Mouse (Mus musculus) CD4-positive, CD25-positive, alpha-beta regulatory T cell (primary cell): ENCODE data around the gene Tspan9. TPM values are rescaled to one million over a fixed set of nuclear protein-coding genes. Genes with fewer than 3 reads are reported as not detected.

ENCODE experiments used
- polyA plus RNA-seq: library from polyadenylated mRNA; unstranded; fragments of 100-300 nt; shearing (Covaris generic); gene quantifications from one replicate; pipeline ENCODE4 v1.2.1, GENCODE M21; 2017

Gene Tspan9
- polyA plus RNA-seq: 7.7 TPM

DNA sequence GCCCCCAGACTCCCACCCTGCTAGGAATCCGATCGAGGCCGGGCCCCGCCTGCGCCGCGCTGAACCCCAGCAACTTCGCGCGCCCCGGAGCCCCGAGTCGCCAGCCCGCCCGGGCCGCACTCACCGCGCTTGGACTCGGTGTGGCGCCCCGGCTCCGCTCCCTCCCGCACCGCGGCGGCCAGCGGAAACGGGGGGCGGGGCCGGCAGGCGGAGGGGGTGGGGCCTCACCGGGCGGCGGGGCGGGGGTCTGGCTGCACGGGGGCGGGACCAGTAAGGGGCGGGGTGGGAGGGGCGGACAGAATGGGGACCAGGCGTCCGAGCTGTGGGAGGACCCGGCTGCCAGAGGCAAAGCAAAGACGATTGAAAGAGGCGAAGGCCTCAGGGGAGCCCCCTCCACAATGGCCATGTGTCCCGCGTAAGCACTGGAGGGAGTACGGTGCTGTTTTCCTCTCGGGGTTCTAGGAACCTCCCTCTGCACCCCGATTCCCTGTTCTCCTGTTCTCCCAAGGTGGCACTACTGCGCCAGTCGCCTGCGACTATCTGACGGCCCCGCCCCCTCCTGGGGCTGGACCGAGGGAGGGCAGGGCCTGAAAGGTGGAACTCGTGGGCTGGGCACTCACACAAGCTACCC, at the start of gene Tspan9:
Tspan9 (minus strand) TSS at position 205 of the 631 bp plus-strand sequence.

Other genes starting within 250 kb of the Tspan9 start
- not detected for gene Tead4, start 157.2 kb upstream of the Tspan9 start, polyA plus RNA-seq
- 1.3 TPM for gene Tulp3, start 212.3 kb upstream of the Tspan9 start, polyA plus RNA-seq
- 61.2 TPM for gene Rhno1, start 219.3 kb upstream of the Tspan9 start, polyA plus RNA-seq
- 3.7 TPM for gene Foxm1, start 219.4 kb upstream of the Tspan9 start, polyA plus RNA-seq
- not detected for gene Tex52, start 231.9 kb upstream of the Tspan9 start, polyA plus RNA-seq
- not detected for gene Gm44596, start 231.9 kb upstream of the Tspan9 start, polyA plus RNA-seq